Mouse (Mus musculus) embryonic stem cell, embryonic (primary cell): Measurements from ENCODE around the gene Hils1.

Source experiments
- CTCF ChIA-PET, 4 experiments: fragments of 300-600 bp in 2 of 4; fragments of 350-600 bp in 2 of 4; sonication (Branson Sonifier 250); formaldehyde crosslinking; loops; one replicate each; lab custom pipeline; 2022; ENCODE audit warnings: inconsistent platforms in 2 of 4; lab: Charles Lee
- POLR2A ChIA-PET, 4 experiments: fragments of 300-600 bp in 2 of 4; fragments of 350-600 bp in 2 of 4; sonication (Branson Sonifier 250); formaldehyde crosslinking; loops; one replicate each; lab custom pipeline; 2022; ENCODE audit warnings: antibody characterized with exemption in 4 of 4, inconsistent platforms in 1 of 4; lab: Charles Lee

Hils1 gene

DNA sequence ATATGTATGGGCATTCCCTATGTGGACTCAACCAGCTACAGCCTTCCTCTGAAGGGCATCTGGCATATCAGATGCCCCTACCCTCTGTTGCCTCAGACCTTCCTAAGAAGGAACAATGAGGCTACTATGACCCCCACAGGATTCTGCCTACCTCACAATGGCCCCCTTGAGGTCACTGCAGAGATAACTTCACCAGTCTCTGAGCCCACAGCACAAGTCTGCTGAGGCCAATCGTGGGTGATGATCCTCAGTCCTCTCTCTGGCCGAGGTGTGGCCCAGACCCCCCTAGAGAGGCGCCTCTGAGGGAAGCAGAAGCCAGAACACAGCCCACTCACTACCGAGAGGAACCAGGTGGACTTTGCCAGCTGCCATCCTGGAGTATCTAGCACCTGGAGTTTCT lies at the start of gene Hils1:
Gene Hils1, plus strand, starts transcription at position 175 of the 400 bp plus-strand sequence.
- ChIA-PET POLR2A (interaction anchor here in 2 of 4 experiments (0.6 to 1.1 kb wide), 2 partner anchors 9 to 39 kb away, joined by 3 read pairs; no protein-coding TSS in a partner anchor), CTCF (interaction anchor here (0.8 to 5.3 kb wide), 6 partner anchors 24 to 33 kb away, joined by 3 to 95 read pairs (median 4); no protein-coding TSS in a partner anchor)

DNA sequence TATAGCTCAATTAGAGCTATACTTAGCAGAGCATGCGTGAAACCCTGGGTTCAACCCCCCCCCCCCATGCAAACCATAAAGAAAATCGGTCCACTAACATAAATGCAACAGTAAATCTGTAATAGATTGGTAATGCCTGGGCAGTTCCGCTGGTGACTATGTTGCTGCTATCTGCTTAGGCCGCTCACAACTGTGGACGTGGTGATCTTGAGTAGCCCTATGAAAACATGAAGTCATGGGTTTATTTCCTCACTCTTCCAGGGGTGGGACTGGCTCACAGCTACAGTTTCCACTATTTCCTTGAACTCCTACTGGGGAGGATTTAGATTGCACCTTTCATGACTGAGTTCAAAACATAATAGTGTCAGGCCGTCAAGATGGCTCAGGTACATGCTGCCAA lies 49.7 kb upstream of the Hils1 start:
- POLR2A ChIA-PET, result interaction anchor here in 1 of 4 experiments (1.6 kb wide), 1 partner anchor 15 kb away, joined by 6 read pairs; no protein-coding TSS in a partner anchor
- CTCF ChIA-PET, result interaction anchor here in 2 of 4 experiments (0.6 kb wide), 2 partner anchors 23 to 32 kb away, joined by 7 to 9 read pairs; no protein-coding TSS in a partner anchor

GRCm38 (mm10) chr11:94920996-94921401 lies 46.4 kb upstream of the Hils1 start:
- ChIA-PET POLR2A (interaction anchor here in 3 of 4 experiments (0.7 to 1.1 kb wide), 4 partner anchors 24 to 600 kb away, joined by 3 to 6 read pairs (median 4); no protein-coding TSS in a partner anchor), CTCF (interaction anchor here in 1 of 4 experiments (0.6 kb wide), 1 partner anchor 49 kb away, joined by 3 read pairs; no protein-coding TSS in a partner anchor)

DNA sequence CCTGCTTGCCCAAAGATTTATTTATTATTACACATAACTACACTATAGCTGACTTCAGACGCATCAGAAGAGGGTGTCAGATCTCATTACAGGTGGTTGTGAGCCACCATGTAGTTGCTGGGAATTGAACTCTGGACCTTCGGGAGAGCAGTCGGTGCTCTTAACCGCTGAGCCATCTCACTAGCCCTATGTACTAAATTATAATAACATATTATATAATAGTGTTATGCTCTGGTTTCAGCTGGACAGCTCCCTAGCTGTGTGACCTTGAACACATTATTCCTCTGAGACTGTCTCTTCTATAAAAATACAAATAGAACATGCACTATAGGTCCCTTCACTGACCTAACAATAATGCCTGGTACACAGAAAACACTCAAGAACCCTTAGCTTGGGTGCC lies 42.4 kb upstream of the Hils1 start:
- CTCF ChIA-PET, result interaction anchor here in 2 of 4 experiments (0.6 to 1.0 kb wide), 3 partner anchors 8 to 277 kb away, joined by 3 to 4 read pairs (median 3); no protein-coding TSS in a partner anchor
- POLR2A ChIA-PET, result interaction anchor here in 1 of 4 experiments (0.7 kb wide), 1 partner anchor 201 kb away, joined by 3 read pairs; no protein-coding TSS in a partner anchor

DNA sequence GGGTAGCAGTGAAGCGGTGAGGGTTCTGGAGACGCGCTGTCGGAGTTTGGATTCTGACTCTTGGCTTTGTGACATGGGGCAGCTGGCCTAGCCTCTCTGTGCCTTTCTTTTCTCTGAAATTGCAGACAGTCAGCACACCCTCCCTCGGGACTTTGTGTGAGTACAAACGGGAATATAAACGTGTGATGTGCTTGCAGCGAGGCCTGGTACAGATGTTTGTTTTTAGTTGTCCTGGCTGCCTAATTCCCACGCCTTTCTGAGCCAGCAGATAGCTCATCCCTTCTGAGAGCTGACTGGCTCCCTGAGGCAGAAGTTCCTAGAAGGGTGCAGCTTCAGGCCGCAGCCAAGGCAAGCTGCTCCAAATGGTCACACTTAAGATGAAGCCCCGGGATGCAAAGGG lies 41.0 kb upstream of the Hils1 start:
- ChIA-PET CTCF (interaction anchor here in 2 of 4 experiments (0.7 to 0.8 kb wide), 3 partner anchors 10 to 44 kb away, joined by 3 read pairs; no protein-coding TSS in a partner anchor), POLR2A (no interaction called here)

GRCm38 (mm10) chr11:94927771-94928291 lies 39.6 kb upstream of the Hils1 start:
- POLR2A ChIA-PET, result interaction anchor here in 2 of 4 experiments (0.6 to 1.8 kb wide), 4 partner anchors 12 to 713 kb away, joined by 3 to 4 read pairs (median 3); no protein-coding TSS in a partner anchor
- CTCF ChIA-PET, result interaction anchor here in 1 of 4 experiments (0.6 to 2.7 kb wide), 9 partner anchors 9 to 604 kb away, joined by 3 to 20 read pairs (median 5); no protein-coding TSS in a partner anchor

GRCm38 (mm10) chr11:94928820-94929219 lies 38.6 kb upstream of the Hils1 start:
- CTCF ChIA-PET, result interaction anchor here (0.6 to 5.7 kb wide), 23 partner anchors 8 to 199 kb away, joined by 3 to 24 read pairs (median 6); no protein-coding TSS in a partner anchor

DNA sequence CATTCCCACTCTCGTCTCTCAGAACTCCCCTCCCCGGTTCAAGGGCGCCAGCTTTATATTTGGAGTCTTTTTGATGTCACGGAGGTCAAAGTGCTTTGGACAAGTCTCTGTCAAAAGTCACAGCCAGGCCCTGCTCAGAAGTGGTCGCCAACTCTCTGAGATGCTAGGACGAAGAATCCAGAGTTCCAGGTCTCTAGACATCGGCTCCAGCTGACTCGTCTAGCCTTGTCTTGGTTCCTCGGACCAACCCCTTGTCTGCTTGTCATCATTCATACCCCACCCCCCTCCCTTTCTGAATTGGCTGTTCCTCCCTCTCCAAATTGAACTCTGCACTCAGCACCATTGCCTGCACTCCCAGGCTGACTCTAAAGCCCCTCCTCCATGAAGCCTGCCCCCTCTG lies 37.8 kb upstream of the Hils1 start:
- POLR2A ChIA-PET, result interaction anchor here (0.5 to 1.8 kb wide), 11 partner anchors 10 to 792 kb away, joined by 3 to 4 read pairs (median 3); no protein-coding TSS in a partner anchor
- CTCF ChIA-PET, result interaction anchor here (0.5 to 5.7 kb wide), 20 partner anchors 10 to 213 kb away, joined by 3 to 24 read pairs (median 6); no protein-coding TSS in a partner anchor

More at GRCm38 (mm10) chr11:94928820-94929219, 38.6 kb upstream of the Hils1 start:
- POLR2A ChIA-PET, result interaction anchor here (0.5 to 1.8 kb wide), 18 partner anchors 9 to 791 kb away, joined by 3 to 7 read pairs (median 3); partner anchors contain the start of gene Hils1 (in 1 of the 4)

DNA sequence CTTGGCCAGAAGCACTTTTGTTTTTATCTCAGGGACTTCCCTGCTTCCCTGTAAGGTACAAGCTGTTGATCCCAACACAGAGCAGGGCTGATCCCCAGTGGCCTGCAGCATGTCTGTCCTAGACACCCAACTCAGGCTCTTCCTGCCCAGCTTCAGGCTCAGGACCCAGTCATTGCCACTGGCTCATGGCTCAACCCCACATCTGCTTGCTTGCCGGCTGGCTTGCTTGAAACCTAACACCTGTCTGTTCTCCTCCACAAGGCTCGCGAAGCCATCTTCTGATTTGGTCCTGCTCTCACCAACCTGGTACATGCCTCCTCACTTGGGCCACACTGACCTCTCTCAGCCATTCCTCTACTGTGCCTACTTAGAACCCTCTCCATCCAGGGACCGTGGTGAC lies 37.2 kb upstream of the Hils1 start:
- ChIA-PET POLR2A (interaction anchor here in 2 of 4 experiments (1.2 to 1.8 kb wide), 3 partner anchors 11 to 17 kb away, joined by 3 to 4 read pairs (median 3); no protein-coding TSS in a partner anchor), CTCF (interaction anchor here in 3 of 4 experiments (0.5 to 5.7 kb wide), 10 partner anchors 9 to 213 kb away, joined by 3 to 24 read pairs (median 8); no protein-coding TSS in a partner anchor)

DNA sequence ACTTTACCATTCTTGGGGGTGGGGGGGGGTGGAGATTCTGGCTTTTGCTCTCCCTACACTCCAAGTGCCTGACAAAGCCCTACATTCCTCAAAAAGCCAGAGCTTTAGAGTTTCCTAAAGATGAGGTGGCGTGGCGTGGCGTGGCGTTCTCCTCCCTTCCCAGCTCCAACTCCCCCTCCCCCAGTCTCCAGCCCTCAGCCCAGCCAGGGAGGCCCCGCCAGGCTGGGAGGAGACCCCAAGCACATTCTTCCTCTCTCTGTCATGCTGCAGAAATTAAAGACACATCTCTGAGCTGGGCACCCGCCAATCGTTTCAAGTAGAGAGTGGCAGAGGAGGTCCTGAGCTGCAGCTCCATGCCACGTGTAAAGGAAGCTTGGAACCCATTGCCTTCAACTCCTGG lies 33.8 kb upstream of the Hils1 start:
- ChIA-PET POLR2A (interaction anchor here (0.6 to 1.6 kb wide), 7 partner anchors 15 to 316 kb away, joined by 3 to 6 read pairs (median 3); no protein-coding TSS in a partner anchor), CTCF (interaction anchor here (0.6 to 7.6 kb wide), 19 partner anchors 9 to 354 kb away, joined by 3 to 151 read pairs (median 5); no protein-coding TSS in a partner anchor)

DNA sequence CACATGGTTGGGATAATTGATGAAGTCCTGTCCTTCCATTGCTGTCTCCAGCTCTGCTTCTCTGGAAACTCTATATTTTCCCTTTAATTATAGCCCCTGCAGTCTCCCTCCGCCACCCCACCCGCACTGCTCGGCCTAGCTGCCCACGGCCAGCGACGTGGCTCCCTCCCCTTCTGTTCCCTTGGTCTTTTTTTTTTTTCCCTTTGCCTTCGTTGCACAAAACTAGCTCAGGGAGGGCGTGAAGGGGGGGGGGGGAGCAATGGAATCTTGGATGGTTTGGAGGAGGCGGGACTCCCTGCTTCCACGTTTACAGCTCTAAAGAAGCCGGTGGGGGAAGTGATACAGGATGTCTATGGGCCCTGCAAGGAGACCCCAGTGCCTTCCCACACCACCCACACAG lies 32.9 kb upstream of the Hils1 start:
- ChIA-PET POLR2A (interaction anchor here in 1 of 4 experiments (0.6 to 0.9 kb wide), 2 partner anchors 68 to 95 kb away, joined by 3 read pairs; no protein-coding TSS in a partner anchor), CTCF (interaction anchor here (0.6 to 7.6 kb wide), 12 partner anchors 18 to 205 kb away, joined by 3 to 151 read pairs (median 6); no protein-coding TSS in a partner anchor)

GRCm38 (mm10) chr11:94936045-94936444 lies 31.3 kb upstream of the Hils1 start, which contains the start of gene Col1a1:
TSS of gene Col1a1 (plus strand) at chr11:94936224.
- ChIA-PET CTCF (interaction anchor here (0.5 to 7.6 kb wide), 47 partner anchors 9 to 1035 kb away, joined by 3 to 151 read pairs (median 6); no protein-coding TSS in a partner anchor), POLR2A (interaction anchor here in 3 of 4 experiments (0.9 to 1.5 kb wide), 5 partner anchors 22 to 111 kb away, joined by 3 to 7 read pairs (median 3); partner anchors contain the start of gene Ppp1r9b (in 1 of the 3))

DNA sequence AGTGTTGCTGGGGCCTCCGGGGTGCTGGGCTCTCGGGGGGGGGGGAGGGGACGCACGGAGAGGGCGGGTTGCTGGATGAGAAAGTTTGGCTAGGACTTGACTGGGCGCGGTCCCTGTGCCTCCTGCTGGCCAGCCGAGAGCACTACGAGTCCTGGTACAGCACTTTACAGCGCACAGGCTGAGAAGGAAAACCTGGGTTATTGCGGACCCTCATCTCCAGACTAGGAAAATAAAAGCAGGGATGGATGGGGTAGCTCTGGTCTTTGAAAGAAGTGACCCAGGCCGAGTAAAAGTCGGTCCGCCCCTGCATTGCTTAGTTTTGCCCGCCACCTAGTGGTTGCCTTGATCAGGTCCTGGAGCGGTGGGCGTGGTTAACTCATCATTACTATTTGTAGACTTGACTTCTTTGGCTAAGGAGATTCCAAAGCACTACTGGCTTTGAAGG lies 30.5 kb upstream of the Hils1 start:
- ChIA-PET CTCF (interaction anchor here (0.6 to 7.6 kb wide), 59 partner anchors 8 to 314 kb away, joined by 3 to 151 read pairs (median 5); no protein-coding TSS in a partner anchor), POLR2A (interaction anchor here (0.6 to 1.6 kb wide), 13 partner anchors 20 to 175 kb away, joined by 3 to 8 read pairs (median 3); partner anchors contain the start of gene Ppp1r9b (in 1 of the 4))

GRCm38 (mm10) chr11:94937335-94937781 lies 30.0 kb upstream of the Hils1 start:
- ChIA-PET POLR2A (interaction anchor here in 2 of 4 experiments (0.7 to 1.6 kb wide), 11 partner anchors 19 to 207 kb away, joined by 3 to 7 read pairs (median 3); no protein-coding TSS in a partner anchor), CTCF (interaction anchor here (0.6 to 7.6 kb wide), 53 partner anchors 9 to 785 kb away, joined by 3 to 151 read pairs (median 6); no protein-coding TSS in a partner anchor)

- CTCF ChIA-PET, result interaction anchor here (0.5 to 7.6 kb wide), 40 partner anchors 8 to 786 kb away, joined by 3 to 151 read pairs (median 6); no protein-coding TSS in a partner anchor
- POLR2A ChIA-PET, result interaction anchor here in 1 of 4 experiments (0.7 to 1.6 kb wide), 5 partner anchors 19 to 208 kb away, joined by 3 to 6 read pairs (median 3); no protein-coding TSS in a partner anchor
Measured at GRCm38 (mm10) chr11:94937787-94938186, 29.6 kb upstream of the Hils1 start.

DNA sequence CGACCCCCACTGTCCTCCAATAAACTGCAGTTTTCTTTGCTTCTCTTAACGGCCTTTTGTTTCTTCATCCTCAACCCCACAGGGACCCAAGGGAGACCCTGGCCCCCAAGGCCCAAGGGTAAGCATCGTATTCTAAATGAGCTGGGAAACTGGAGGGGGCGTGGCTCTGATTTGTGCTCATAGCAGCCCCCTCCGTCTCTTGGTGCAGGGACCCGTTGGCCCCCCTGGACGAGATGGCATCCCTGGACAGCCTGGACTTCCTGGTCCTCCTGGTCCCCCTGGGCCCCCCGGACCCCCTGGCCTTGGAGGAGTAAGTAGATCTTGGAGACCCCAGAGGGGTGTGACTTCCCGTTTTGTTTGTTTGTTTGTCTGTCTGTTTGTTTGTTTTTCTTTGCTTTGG lies 29.1 kb upstream of the Hils1 start:
- ChIA-PET CTCF (interaction anchor here (0.5 to 7.6 kb wide), 15 partner anchors 25 to 390 kb away, joined by 3 to 151 read pairs (median 7); partner anchors contain the start of gene Rsad1 (in 1 of the 4)), POLR2A (interaction anchor here in 1 of 4 experiments (1.2 kb wide), 1 partner anchor 373 kb away, joined by 3 read pairs; no protein-coding TSS in a partner anchor)

- CTCF ChIA-PET, result interaction anchor here (0.5 to 7.6 kb wide), 47 partner anchors 9 to 987 kb away, joined by 3 to 151 read pairs (median 4); partner anchors contain the start of genes Hils1 (in 1 of the 4) and Rsad1 (in 1 of the 4)
- POLR2A ChIA-PET, result interaction anchor here in 1 of 4 experiments (1.2 kb wide), 2 partner anchors 67 to 372 kb away, joined by 3 read pairs; no protein-coding TSS in a partner anchor
Measured at GRCm38 (mm10) chr11:94939280-94939679, 28.1 kb upstream of the Hils1 start.
